Mouse (Mus musculus) liver, adult 2 months (tissue): ENCODE measurements at regions not wholly inside any gene's neighbourhood (a gene's known extent, or its start where the extent isn't known, plus 50 kb on each side); places are given as distances from the start of the nearest gene placed in this dataset.

ENCODE experiments used
- DNase-seq: peaks from one replicate; pipeline ENCODE4 v3.0.0-alpha.2; 2011; ENCODE audit warnings: low read depth, low spot score; ENCODE audit errors: extremely low read depth
- H3K27ac ChIP-seq: fragments of 200-500 bp; replicated peaks from 2 replicates; pipeline ENCODE4 v1.5.1; 2012; ENCODE audit warnings: low read depth, mild to moderate bottlenecking, control low read depth, inconsistent platforms, low read length; ENCODE audit not compliant: insufficient read depth
- H3K27me3 ChIP-seq: fragments of 200-500 bp; 2 replicates; pipeline ENCODE4 v1.6.1; 2012; ENCODE audit warnings: mild to moderate bottlenecking, moderate library complexity, low read length, inconsistent platforms; ENCODE audit not compliant: control insufficient read depth, insufficient read depth
- H3K36me3 ChIP-seq: fragments of 200-500 bp; 2 replicates; pipeline ENCODE4 v1.6.1; 2012; ENCODE audit warnings: low read length, inconsistent platforms; ENCODE audit not compliant: control insufficient read depth, insufficient read depth
- H3K4me1 ChIP-seq: fragments of 200-500 bp; 2 replicates; pipeline ENCODE4 v1.6.1; 2011; ENCODE audit warnings: low read length; ENCODE audit not compliant: control insufficient read depth, insufficient read depth
- H3K4me3 ChIP-seq: fragments of 200-500 bp; 2 replicates; pipeline ENCODE4 v1.5.1; 2011; ENCODE audit warnings: low read depth, mild to moderate bottlenecking, control low read depth, low read length, moderate library complexity; ENCODE audit not compliant: insufficient read depth
- H3K79me2 ChIP-seq: fragments of 200-500 bp; 2 replicates; pipeline ENCODE4 v1.6.1; 2012; ENCODE audit warnings: inconsistent platforms, mild to moderate bottlenecking, low read length, moderate library complexity; ENCODE audit not compliant: control insufficient read depth, insufficient read depth
- H3K9ac ChIP-seq: fragments of 200-500 bp; 2 replicates; pipeline ENCODE4 v1.6.1; 2012; ENCODE audit warnings: low read depth, mild to moderate bottlenecking, control low read depth, inconsistent platforms, low read length
- CTCF ChIP-seq: fragments of 200-500 bp; IDR thresholded peaks from 2 replicates; pipeline ENCODE4 v1.5.1; 2011; ENCODE audit warnings: low read depth, low read length, control low read depth
- POLR2A ChIP-seq: fragments of 200-500 bp; IDR thresholded peaks from 2 replicates; pipeline ENCODE4 v1.6.1; 2011; ENCODE audit warnings: low read length, control low read depth; ENCODE audit not compliant: insufficient read depth; ENCODE audit errors: extremely low read depth
- WGBS: fragments of 180-500 bp; shearing (Covaris S2); methylation state at CpG from one replicate; pipeline ENCODE4 v1.1.7; 2018; 5-methylcytosine and 5-hydroxymethylcytosine counted together

GRCm38 (mm10) chr19:56232950-56233349 is 54.0 kb upstream of the Habp2 start:
- Histone ChIP-seq H3K4me1 (no peaks in the 10 kb centered on the region), H3K27ac (no peak overlapping the region), H3K79me2 (no peaks in the 10 kb centered on the region), H3K27me3 (no peaks in the 10 kb centered on the region; the same call in 1 of the 2 replicates), H3K9ac (no peak overlapping the region), H3K36me3 (no peaks in the 10 kb centered on the region), H3K4me3 (no peak overlapping the region)
- TF ChIP-seq CTCF = peak; percentile 25; the same call in 1 of the 2 replicates
- no peak for TF ChIP-seq POLR2A
- no peak for DNase-seq
- WGBS = 97% methylated on average over 5 of the region's 5 CpGs

- Histone ChIP-seq H3K27me3 (no peaks in the 10 kb centered on the region; the same call in 1 of the 2 replicates), H3K27ac (no peak overlapping the region), H3K79me2 (no peaks in the 10 kb centered on the region), H3K4me3 (no peak overlapping the region), H3K9ac (no peak overlapping the region), H3K4me1 (no peaks in the 10 kb centered on the region), H3K36me3 (no peaks in the 10 kb centered on the region)
- WGBS = 76% methylated on average over 2 of the region's 2 CpGs
- TF ChIP-seq CTCF (no peak), POLR2A (no peak)
- DNase-seq = no peak
Measured at GRCm38 (mm10) chr19:56235040-56235439, 51.9 kb upstream of the Habp2 start.
